Mouse (Mus musculus): ENCODE data around the gene Ass1.
A peak's percentile ranks its signal among the peaks of the same experiment; 100 is the strongest.

The Ass1 gene

DNA sequence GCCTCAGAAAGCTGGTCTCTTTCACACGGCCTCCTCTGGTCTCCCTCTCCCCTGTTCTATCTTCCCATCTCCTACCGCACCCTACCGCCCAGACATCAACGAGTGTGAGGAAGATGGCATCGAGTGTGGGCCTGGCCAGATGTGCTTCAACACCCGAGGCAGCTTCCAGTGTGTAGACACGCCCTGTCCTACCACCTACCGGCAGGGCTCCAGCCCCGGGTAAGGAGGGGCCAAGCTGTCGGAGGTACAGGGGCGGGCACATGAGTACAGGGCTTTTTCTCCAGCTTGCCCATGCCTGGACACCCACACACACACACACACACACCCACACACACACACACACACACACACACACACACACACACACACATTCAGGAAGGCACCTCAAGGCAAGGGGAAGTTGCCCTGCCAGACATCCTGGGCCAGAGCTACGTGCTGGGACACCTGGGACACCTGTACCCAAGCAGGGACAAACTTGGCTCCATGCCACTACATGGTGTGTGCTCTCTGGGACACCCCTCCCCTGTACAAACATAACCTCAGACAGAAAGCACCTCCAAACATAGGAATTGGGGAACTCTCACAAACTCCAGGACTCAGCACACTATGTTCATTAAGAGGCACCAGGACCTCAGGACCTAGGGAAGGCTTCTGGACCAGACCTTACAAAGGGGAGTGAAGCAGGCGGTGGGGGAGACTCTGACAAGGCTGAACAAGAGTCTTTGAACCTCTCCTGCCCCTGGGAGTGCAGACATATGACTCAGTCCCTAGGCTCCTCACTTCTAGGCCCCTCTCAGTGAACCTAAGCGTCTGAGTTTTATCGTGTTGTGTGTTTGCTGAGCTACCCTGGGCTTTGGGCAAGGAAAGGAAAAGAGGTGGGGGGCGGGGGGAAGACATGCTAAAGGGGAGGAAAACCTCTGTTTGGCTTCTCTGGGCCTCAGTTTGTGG, 10.7 kb upstream of the Ass1 start:
- DNase-seq: no peak

GRCm38 (mm10) chr2:31460025-31460571, 9.9 kb upstream of the Ass1 start:
- peak; percentile 61 for DNase-seq

- no peak for DNase-seq
These were observed 9.1 kb upstream of the Ass1 start for GRCm38 (mm10) chr2:31460920-31461319.

- DNase-seq: no peak
These were observed 8.0 kb upstream of the Ass1 start for GRCm38 (mm10) chr2:31462051-31462450.

GRCm38 (mm10) chr2:31463253-31463652, 6.8 kb upstream of the Ass1 start:
- no peak for DNase-seq

DNA sequence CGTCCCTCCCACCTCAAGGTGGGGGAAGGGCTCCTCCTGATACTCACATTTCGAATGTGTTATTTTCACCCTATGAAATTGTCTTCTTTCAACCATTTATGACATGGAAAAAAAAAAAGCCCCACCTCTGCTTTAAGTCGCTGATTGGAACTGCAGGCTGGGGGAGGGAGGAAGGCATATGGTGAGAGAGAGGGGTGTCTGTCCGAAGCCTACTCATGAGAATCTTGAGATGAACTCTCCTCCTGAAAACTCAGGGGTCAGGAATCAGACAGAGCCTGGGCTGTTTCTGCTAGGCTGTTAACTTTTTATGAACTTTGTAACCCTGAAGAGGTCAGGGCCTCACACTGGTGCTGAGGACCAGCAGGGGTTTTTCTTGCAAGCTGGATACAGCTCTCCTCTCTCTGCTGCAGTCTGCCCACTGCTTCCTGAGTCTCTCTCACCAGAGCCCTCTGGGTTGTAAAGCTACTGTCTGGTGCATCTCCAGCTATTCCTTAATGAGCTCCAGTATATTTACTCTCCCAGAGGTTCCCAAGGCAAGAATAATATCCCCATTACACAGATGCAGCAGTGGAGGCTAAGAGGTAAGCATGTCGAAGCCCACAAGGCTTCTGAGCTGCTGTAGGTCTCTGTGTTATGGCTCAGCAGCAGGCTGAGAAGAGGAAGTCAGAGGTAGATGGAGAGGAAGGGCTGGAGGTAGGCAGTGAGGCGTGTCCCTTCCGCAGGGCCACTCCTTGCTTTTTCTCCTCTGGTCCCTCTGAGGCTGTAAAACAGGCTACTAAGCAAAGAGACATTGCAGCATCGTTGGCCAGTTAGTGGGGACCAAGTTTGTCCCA, 6.1 kb upstream of the Ass1 start:
- DNase-seq: no peak

DNA sequence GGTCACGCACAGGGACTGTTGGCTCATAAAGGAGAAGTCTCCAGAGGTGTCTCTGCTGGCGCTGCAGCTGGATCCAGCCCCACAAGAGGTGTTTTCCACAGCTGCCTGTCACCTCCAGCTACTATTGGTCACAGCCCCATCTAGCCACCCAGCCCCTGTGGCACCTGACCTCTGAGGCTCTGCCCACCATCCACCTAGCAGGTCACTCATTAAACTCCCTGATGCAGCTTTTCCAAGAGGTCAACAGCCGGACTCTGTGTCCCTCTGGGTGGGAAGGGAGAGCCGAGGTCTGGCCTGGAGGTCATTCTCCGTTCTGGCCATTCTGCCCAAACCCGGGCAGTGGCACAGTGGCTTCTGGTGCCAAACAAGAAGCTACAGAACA, 5.5 kb upstream of the Ass1 start:
- DNase-seq: no peak

DNA sequence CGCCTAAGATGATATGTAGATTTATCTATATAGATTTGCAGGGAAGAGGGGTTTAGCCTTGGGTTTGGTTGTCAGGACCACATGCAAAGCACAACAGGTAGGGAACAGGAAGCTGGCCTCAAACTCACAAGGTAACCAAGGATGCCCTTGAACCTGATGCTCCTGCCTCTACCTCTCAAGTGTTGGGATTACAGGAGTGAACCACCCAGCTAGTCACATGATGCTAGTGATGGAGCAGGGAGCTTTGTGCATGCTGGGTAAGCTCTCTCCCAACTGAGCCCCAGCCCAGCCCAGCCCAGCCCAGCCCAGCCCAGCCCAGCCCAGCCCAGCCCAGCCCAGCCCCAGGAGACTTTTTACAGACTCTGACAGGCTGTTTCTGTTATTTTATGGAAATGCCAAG, 2.5 kb upstream of the Ass1 start:
- no peak for DNase-seq

DNA sequence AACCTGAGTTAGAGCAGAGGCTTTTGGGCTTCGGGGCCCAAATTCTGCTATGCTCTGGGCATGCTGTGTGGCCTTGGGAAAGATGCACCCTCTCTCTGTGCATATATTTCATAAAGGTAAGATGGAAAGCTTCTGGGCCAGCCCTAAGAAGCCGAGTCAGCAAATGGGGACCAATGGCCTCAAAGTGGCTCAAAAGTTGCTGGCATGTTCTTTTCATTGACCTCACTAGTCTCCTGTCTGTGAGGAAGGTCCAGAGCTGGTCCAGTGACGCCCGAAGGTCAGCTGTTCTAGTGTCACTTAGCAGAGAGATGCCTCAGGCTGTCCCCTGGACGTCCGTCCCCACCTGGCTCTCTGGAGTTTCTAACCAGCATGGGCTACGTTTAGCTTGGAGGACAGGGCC, 1.1 kb upstream of the Ass1 start:
- no peak for DNase-seq

GRCm38 (mm10) chr2:31469480-31469879, 527 bp upstream of the Ass1 start:
- no peak for DNase-seq

DNA sequence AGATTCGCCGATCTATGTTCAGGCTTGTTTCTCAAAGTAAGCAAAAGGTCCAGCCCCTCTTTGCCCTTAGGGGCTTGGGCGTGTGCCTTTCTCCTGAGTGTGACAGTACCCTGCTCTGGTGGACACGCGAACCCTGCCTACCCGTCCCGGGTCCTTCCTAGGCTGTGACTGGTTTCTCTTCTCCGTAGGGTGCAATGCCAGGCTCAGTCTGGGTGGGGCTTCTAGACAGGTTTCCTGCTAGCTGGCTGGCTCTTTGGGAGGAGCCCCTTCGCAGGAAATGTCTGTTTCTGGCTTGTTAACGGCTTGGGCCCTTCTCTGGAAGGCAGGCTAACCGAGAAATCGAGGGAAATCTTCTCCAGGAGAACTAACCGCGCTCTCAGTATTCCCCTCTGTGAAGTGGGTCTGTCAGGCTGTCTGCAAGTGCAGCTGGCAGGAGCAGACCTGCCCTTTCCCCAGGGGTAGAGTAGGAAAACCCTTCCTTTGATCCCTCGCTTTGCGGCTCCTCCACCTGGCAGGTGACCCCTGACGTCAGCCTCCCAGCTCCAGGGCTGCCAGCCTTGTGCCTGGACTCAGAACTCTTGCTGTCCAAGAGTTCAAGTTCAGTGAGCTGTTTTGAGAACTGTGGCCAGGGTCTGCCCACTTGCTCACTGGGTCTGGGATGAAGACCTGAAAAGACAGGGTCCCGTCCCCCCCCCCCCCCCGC, 827 bp downstream of the Ass1 start:
- DNase-seq: no peak

GRCm38 (mm10) chr2:31471611-31472010, 1.6 kb downstream of the Ass1 start:
- no peak for DNase-seq

- peak; percentile 31 for DNase-seq
These were observed 2.5 kb downstream of the Ass1 start for GRCm38 (mm10) chr2:31472406-31473065.

DNA sequence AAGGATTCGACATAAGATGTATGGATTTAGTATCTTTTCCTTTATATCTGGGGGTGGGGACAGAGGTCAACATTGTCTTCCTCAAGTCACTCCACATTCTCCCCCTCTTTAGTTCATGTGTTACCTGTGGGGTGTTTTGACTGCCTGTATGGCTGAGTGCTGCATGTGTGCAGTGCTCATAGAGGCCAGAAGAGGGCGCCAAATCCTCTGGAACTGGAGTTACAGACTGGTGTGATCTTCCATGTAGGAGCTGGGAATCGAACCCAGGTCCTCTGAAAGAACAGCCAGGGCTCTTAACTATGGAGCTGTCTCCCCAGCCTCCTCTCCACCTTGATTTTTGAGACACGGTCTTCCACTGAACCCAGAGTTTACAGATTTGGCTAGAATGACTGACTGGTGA, 3.9 kb downstream of the Ass1 start:
- no peak for DNase-seq

DNA sequence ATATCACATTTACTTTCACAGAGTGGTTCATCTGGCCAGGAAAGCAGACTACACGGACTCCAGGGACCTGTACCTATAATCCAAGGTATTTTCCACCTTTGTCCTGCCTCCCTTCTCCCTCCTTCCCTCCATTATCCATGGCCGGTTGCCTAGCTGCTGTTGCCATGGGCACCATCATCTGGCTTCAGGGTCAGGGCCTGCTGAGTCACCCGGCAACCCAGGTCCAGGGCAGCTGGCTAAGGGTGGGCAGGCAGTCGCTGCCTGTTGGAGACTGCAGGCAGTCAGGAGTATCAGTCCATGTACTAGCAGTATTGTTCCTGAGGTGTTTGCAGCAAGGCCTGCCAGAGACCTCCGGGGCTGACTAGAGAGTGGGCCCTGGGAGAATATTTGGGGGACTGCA, 4.7 kb downstream of the Ass1 start:
- DNase-seq: no peak

DNA sequence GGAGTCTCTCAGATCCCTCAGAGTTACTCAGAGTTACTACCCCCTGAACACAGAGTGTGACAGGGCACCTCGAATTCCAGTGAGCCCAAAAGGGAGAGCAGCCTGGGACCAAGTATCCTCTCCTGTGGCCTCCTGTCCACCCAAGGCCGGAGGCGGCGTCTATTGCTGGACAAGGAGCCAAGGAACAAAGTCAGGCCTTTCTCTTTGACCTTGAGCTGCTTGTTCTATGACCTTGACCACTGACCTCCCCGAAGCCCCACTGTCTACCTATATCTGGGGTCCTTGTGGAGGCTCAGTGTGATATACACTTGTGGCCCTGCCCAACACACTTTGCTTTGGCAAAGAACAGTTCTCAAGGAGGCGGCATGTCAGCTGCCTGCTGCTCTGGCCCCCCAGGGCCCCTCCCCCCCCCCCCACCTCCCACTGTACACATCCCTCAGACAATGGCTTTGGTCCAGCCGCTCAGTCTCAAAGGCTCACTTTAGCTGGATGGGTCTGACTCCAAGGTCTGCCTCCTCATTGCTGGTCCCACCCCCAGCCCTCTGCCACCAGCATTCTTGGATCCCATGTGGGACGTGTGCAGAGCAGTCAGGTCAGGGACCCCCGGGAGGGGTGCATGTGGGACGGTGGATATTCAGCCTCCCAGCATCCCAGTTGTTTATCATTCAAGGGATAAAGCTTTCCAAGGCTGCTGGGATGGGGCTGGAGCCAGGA, 6.3 kb downstream of the Ass1 start:
- no peak for DNase-seq

GRCm38 (mm10) chr2:31477234-31478161, 7.5 kb downstream of the Ass1 start:
- DNase-seq: no peak

DNA sequence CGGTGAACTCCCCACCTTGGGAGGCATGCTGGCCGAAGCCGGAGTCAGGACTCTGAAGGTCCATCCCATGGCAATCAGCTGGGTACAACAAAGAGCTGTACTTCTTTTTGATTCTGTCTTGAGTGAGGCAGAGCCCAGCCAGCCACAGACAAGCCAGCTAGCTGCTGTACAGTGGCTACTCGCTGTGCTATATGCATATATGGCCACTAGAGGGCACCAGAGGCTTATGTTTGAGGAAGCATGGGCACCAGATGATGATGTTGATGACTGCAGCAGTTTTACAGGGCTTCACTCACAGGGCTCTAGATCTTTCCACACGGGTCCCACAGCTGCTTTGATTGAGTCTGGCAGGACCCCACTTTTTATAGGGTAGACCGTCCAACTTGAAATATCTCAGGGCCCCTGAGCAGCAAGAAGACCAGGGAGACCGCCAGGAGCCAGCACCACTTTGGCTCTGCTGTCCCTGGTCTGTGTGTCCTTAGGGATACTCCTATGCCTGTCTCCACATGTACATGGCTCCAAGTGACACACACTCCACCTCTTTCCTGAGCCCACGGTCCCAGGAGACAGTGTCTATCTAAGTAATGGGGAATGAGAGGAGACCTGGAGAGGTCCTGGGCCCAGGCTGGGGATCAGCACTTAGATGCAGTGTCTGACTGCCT, 13.0 kb downstream of the Ass1 start:
- DNase-seq: peak; percentile 85

- peak; percentile 83 for DNase-seq
These were observed 14.2 kb downstream of the Ass1 start for GRCm38 (mm10) chr2:31484187-31484586.

- DNase-seq: no peak
These were observed 19.2 kb downstream of the Ass1 start for GRCm38 (mm10) chr2:31489166-31489565.
